8 mouse cellular contexts compared by ENCODE assay signal in genomic region chr10:127520714-127521357, GRCm38 (mm10). TPM values are rescaled to one million over a fixed set of nuclear protein-coding genes. Genes with fewer than 3 reads are reported as not detected.
DNase-seq lines count a peak whose midpoint lies in the region; ATAC-seq and TF ChIP-seq lines count a peak whose summit lies in the region.

No protein-coding gene starts in this region.

- intact Hi-C loops in left cerebral cortex, postnatal 14 days (cut with DNase I), result no loop called here

- H3K36me3 ChIP-seq in erythroblast, embryonic 14.5 days (ENCODE audit: control insufficient read depth), result peaks cover 49% of the 10 kb centered on the region
- H3K36me3 ChIP-seq in ES-Bruce4 (ENCODE audit: control insufficient read depth, insufficient read depth, low read length, poor library complexity, severe bottlenecking), result peaks cover 9% of the 10 kb centered on the region
- peaks cover 10% of the 10 kb centered on the region for H3K36me3 ChIP-seq in hindbrain, embryonic 15.5 days
- H3K36me3 ChIP-seq in liver, embryonic 14.5 days (replicated peaks; ENCODE audit: control insufficient read depth, insufficient read depth, low read depth), result peaks cover 36% of the 10 kb centered on the region

- no peak overlapping the region for H3K27ac ChIP-seq in ES-Bruce4 (ENCODE audit: insufficient read depth, low read length)
- H3K27ac ChIP-seq in hindbrain, embryonic 15.5 days (replicated peaks), result no peak overlapping the region
- H3K27ac ChIP-seq in liver, embryonic 14.5 days, result peak overlapping the region; percentile 74

- no peak for ATAC-seq in erythroblast, adult 5-6 weeks (replicated peaks; ENCODE audit: low FRiP score, poor library complexity, severe bottlenecking)
- ATAC-seq in hindbrain, embryonic 15.5 days (ENCODE audit: low FRiP score, low read depth), result no peak
- no peak for ATAC-seq in liver, embryonic 14.5 days (ENCODE audit: insufficient read depth)
- no peak for ATAC-seq in granulocyte monocyte progenitor cell, adult 5-6 weeks (replicated peaks; ENCODE audit: poor library complexity, severe bottlenecking)

- peaks cover 42% of the 10 kb centered on the region for H3K27me3 ChIP-seq in erythroblast, embryonic 14.5 days (ENCODE audit: control insufficient read depth)
- H3K27me3 ChIP-seq in ES-Bruce4 (ENCODE audit: control insufficient read depth, insufficient read depth, low read length, poor library complexity, severe bottlenecking), result no peaks in the 10 kb centered on the region
- no peaks in the 10 kb centered on the region for H3K27me3 ChIP-seq in hindbrain, embryonic 15.5 days
- peaks cover 22% of the 10 kb centered on the region for H3K27me3 ChIP-seq in liver, embryonic 14.5 days (ENCODE audit: control insufficient read depth, insufficient read depth, low read length)

- DNase-seq in liver, embryonic 14.5 days (ENCODE audit: low read depth in 3 of 3, low spot score in 3 of 3), result no peak
- DNase-seq in left cerebral cortex, postnatal 14 days (ENCODE audit: low spot score in 2 of 2), result no peak
- no peak for DNase-seq in embryo, embryonic 10 days (ENCODE audit: low spot score)

- H3K9ac ChIP-seq in ES-Bruce4 (ENCODE audit: low read depth, poor library complexity, severe bottlenecking), result peak overlapping the region; percentile 87
- no peak overlapping the region for H3K9ac ChIP-seq in hindbrain, embryonic 15.5 days
- H3K9ac ChIP-seq in liver, embryonic 14.5 days (replicated peaks), result peak overlapping the region; percentile 87

- H3K9me3 ChIP-seq in erythroblast, embryonic 14.5 days (ENCODE audit: control insufficient read depth, low read length), result peaks cover 6% of the 10 kb centered on the region; the same call in 1 of the 2 replicates
- no peaks in the 10 kb centered on the region for H3K9me3 ChIP-seq in ES-Bruce4 (replicated peaks; ENCODE audit: control insufficient read depth, insufficient read depth, low read length, poor library complexity, severe bottlenecking)
- H3K9me3 ChIP-seq in hindbrain, embryonic 15.5 days, result no peaks in the 10 kb centered on the region
- no peaks in the 10 kb centered on the region for H3K9me3 ChIP-seq in liver, embryonic 14.5 days (ENCODE audit: control insufficient read depth, low read length)

- peak overlapping the region; percentile 82 for H3K4me3 ChIP-seq in erythroblast, embryonic 14.5 days (replicated peaks)
- peak overlapping the region; percentile 70 for H3K4me3 ChIP-seq in ES-Bruce4 (ENCODE audit: low read depth, low read length)
- no peak overlapping the region; the same call in 1 of the 2 replicates for H3K4me3 ChIP-seq in hindbrain, embryonic 15.5 days
- peak overlapping the region; percentile 88 to 98 for H3K4me3 ChIP-seq in liver, embryonic 14.5 days (ENCODE audit: insufficient read depth in 1 of 2, low read depth in 2 of 2, low read length in 2 of 2)

- no peak for TF ChIP-seq CTCF in ES-Bruce4 (IDR thresholded peaks at IDR 0.05; ENCODE audit: low read depth, low read length)
- TF ChIP-seq CTCF in liver, embryonic 14.5 days (IDR thresholded peaks at IDR 0.05; ENCODE audit: low read depth), result no peak

- H3K4me2 ChIP-seq in hindbrain, embryonic 15.5 days, result peak overlapping the region; percentile 89
- H3K4me2 ChIP-seq in liver, embryonic 14.5 days (ENCODE audit: low read depth), result peak overlapping the region; percentile 99

- H3K4me1 ChIP-seq in erythroblast, embryonic 14.5 days (ENCODE audit: control insufficient read depth), result peaks cover 62% of the 10 kb centered on the region
- no peaks in the 10 kb centered on the region for H3K4me1 ChIP-seq in ES-Bruce4 (ENCODE audit: control insufficient read depth, insufficient read depth, low read length)
- peaks cover 47% of the 10 kb centered on the region for H3K4me1 ChIP-seq in hindbrain, embryonic 15.5 days (replicated peaks)
- peaks cover 13 to 24% of the 10 kb centered on the region in 2 experiments for H3K4me1 ChIP-seq in liver, embryonic 14.5 days (replicated peaks; ENCODE audit: control insufficient read depth in 2 of 2, insufficient read depth in 2 of 2, low read length in 1 of 2)

- WGBS in hindbrain, embryonic 15.5 days, result 82% methylated on average over 20 of the region's 20 CpGs
- 68% methylated on average over 20 of the region's 20 CpGs for WGBS in liver, embryonic 14.5 days (ENCODE audit: insufficient replicate concordance)

- TF ChIP-seq EP300 in ES-Bruce4 (IDR thresholded peaks at IDR 0.05; ENCODE audit: insufficient read depth, low read depth, low read length), result no peak
- no peak for TF ChIP-seq EP300 in liver, embryonic 14.5 days (IDR thresholded peaks at IDR 0.05; ENCODE audit: low read depth)

- TF ChIP-seq POLR2A in ES-Bruce4 (IDR thresholded peaks at IDR 0.05; ENCODE audit: insufficient read depth, low read length), result no peak

RNA-seq across cellular contexts. Expression of gene Shmt2, which starts 1.4 kb away (rescaled TPM):
- polyA plus RNA-seq in erythroblast, embryonic 14.5 days (2012), result 27.8 and 31.8 TPM in 2 replicates
- 17.9 and 19.9 TPM in 2 replicates for total RNA-seq in erythroblast, adult 5-6 weeks (2015; ENCODE audit: low replicate concordance)
- total RNA-seq in erythroblast, adult 5-6 weeks (2017; ENCODE audit: low replicate concordance), result 12.3 and 18.3 TPM in 2 replicates
- polyA plus RNA-seq in ES-Bruce4 (2011; ENCODE audit: insufficient read depth, insufficient read length, low read depth, missing spikeins), result 67.4 and 68.2 TPM in 2 replicates
- 56.2 and 64.8 TPM in 2 replicates for polyA plus RNA-seq in hindbrain, embryonic 15.5 days (2015; fragmentation: Nextera tagmentation; extraction: Ambion mirVana)
- polyA plus RNA-seq in liver, embryonic 14.5 days (2012; rRNA removed), result 81.0 and 88.6 TPM in 2 replicates
- 82.7 and 88.2 TPM in 2 replicates for polyA plus RNA-seq in liver, embryonic 14.5 days (2014; fragmentation: Nextera tagmentation; extraction: Ambion mirVana)
- 126 and 187 TPM in 2 replicates for total RNA-seq in granulocyte monocyte progenitor cell, adult 5-6 weeks (2014; fragmentation: Nextera tagmentation)
- 102 and 103 TPM in 2 replicates for total RNA-seq in granulocyte monocyte progenitor cell, adult 5-6 weeks (2017)
- 10 to 100 TPM; 27.5 to 32.9 TPM for total RNA-seq in left cerebral cortex, postnatal 14 days (2021)

RNA-seq across cellular contexts. Expression of gene Ndufa4l2, which starts 6.1 kb away (rescaled TPM):
- polyA plus RNA-seq in erythroblast, embryonic 14.5 days (2012), result 1.1 and 2.6 TPM in 2 replicates
- not detected in 2 replicates for total RNA-seq in erythroblast, adult 5-6 weeks (2015; ENCODE audit: low replicate concordance)
- not detected in 2 replicates for total RNA-seq in erythroblast, adult 5-6 weeks (2017; ENCODE audit: low replicate concordance)
- polyA plus RNA-seq in ES-Bruce4 (2011; ENCODE audit: insufficient read depth, insufficient read length, low read depth, missing spikeins), result 5.4 and 5.7 TPM in 2 replicates
- polyA plus RNA-seq in hindbrain, embryonic 15.5 days (2015; fragmentation: Nextera tagmentation; extraction: Ambion mirVana), result 20.7 and 24.4 TPM in 2 replicates
- polyA plus RNA-seq in liver, embryonic 14.5 days (2012; rRNA removed), result 2.1 and 3.6 TPM in 2 replicates
- 2.0 and 5.8 TPM in 2 replicates for polyA plus RNA-seq in liver, embryonic 14.5 days (2014; fragmentation: Nextera tagmentation; extraction: Ambion mirVana)
- 1.2 TPM in 1 of 2 replicates, not detected in the other for total RNA-seq in granulocyte monocyte progenitor cell, adult 5-6 weeks (2014; fragmentation: Nextera tagmentation)
- total RNA-seq in granulocyte monocyte progenitor cell, adult 5-6 weeks (2017), result not detected in 2 replicates
- total RNA-seq in left cerebral cortex, postnatal 14 days (2021), result 1 to 10 TPM; 7.4 to 8.9 TPM

RNA-seq across cellular contexts. Expression of gene Nxph4, which starts 13.5 kb away (rescaled TPM):
- not detected in 2 replicates for polyA plus RNA-seq in erythroblast, embryonic 14.5 days (2012)
- not detected in 2 replicates for total RNA-seq in erythroblast, adult 5-6 weeks (2015; ENCODE audit: low replicate concordance)
- total RNA-seq in erythroblast, adult 5-6 weeks (2017; ENCODE audit: low replicate concordance), result not detected in 2 replicates
- 0.79 TPM in 1 of 2 replicates, not detected in the other for polyA plus RNA-seq in ES-Bruce4 (2011; ENCODE audit: insufficient read depth, insufficient read length, low read depth, missing spikeins)
- polyA plus RNA-seq in hindbrain, embryonic 15.5 days (2015; fragmentation: Nextera tagmentation; extraction: Ambion mirVana), result 161 and 194 TPM in 2 replicates
- not detected in 2 replicates for polyA plus RNA-seq in liver, embryonic 14.5 days (2012; rRNA removed)
- 0.13 TPM in 1 of 2 replicates, not detected in the other for polyA plus RNA-seq in liver, embryonic 14.5 days (2014; fragmentation: Nextera tagmentation; extraction: Ambion mirVana)
- total RNA-seq in granulocyte monocyte progenitor cell, adult 5-6 weeks (2014; fragmentation: Nextera tagmentation), result not detected in 2 replicates
- not detected in 2 replicates for total RNA-seq in granulocyte monocyte progenitor cell, adult 5-6 weeks (2017)
- 1 to 10 TPM; 4.4 to 7.4 TPM for total RNA-seq in left cerebral cortex, postnatal 14 days (2021)

RNA-seq across cellular contexts. Expression of gene Stac3, which starts 19.4 kb away (rescaled TPM):
- 0.04 and 0.05 TPM in 2 replicates for polyA plus RNA-seq in erythroblast, embryonic 14.5 days (2012)
- not detected in 2 replicates for total RNA-seq in erythroblast, adult 5-6 weeks (2015; ENCODE audit: low replicate concordance)
- total RNA-seq in erythroblast, adult 5-6 weeks (2017; ENCODE audit: low replicate concordance), result not detected in 2 replicates
- 1.9 and 2.6 TPM in 2 replicates for polyA plus RNA-seq in ES-Bruce4 (2011; ENCODE audit: insufficient read depth, insufficient read length, low read depth, missing spikeins)
- polyA plus RNA-seq in hindbrain, embryonic 15.5 days (2015; fragmentation: Nextera tagmentation; extraction: Ambion mirVana), result 2.5 and 2.9 TPM in 2 replicates
- 0.16 and 0.37 TPM in 2 replicates for polyA plus RNA-seq in liver, embryonic 14.5 days (2012; rRNA removed)
- not detected in 2 replicates for polyA plus RNA-seq in liver, embryonic 14.5 days (2014; fragmentation: Nextera tagmentation; extraction: Ambion mirVana)
- 0.90 TPM in 1 of 2 replicates, not detected in the other for total RNA-seq in granulocyte monocyte progenitor cell, adult 5-6 weeks (2014; fragmentation: Nextera tagmentation)
- total RNA-seq in granulocyte monocyte progenitor cell, adult 5-6 weeks (2017), result 0.13 and 0.26 TPM in 2 replicates
- total RNA-seq in left cerebral cortex, postnatal 14 days (2021), result 10 to 100 TPM in 1 of 2 experiments, 1 to 10 TPM in 1; 3.0 to 10.0 TPM

Comparison
In these comparisons a context has a peak if more than half of its experiments do, and no peak if none do; other contexts are left out.
1. RNA of gene Nxph4, which starts 13.5 kb away (polyA plus RNA-seq): 161 to 194 TPM in hindbrain, embryonic 15.5 days; 0.13 TPM in liver, embryonic 14.5 days, not detected in erythroblast, embryonic 14.5 days and 0.79 TPM in ES-Bruce4; every median in the first group is over 10 times any median in the second.